Mouse (Mus musculus) liver, adult 2 months (tissue): ENCODE measurements around the gene Olfr434.

Experiments
- CTCF ChIP-seq: fragments of 200-500 bp; IDR thresholded peaks from 2 replicates; pipeline ENCODE4 v1.5.1; 2011; ENCODE audit warnings: low read depth, low read length, control low read depth
- POLR2A ChIP-seq: fragments of 200-500 bp; IDR thresholded peaks from 2 replicates; pipeline ENCODE4 v1.6.1; 2011; ENCODE audit warnings: low read length, control low read depth; ENCODE audit not compliant: insufficient read depth; ENCODE audit errors: extremely low read depth

GRCm38 (mm10) chr6:43202786-43203185, 10.0 kb upstream of the Olfr434 start:
- TF ChIP-seq CTCF (no peak), POLR2A (no peak)
